Mouse (Mus musculus) spleen, adult 10 weeks (tissue): ENCODE results near the gene Adam1b. TPM values are rescaled to one million over a fixed set of nuclear protein-coding genes. Genes with fewer than 3 reads are reported as not detected.

Experiments
- polyA plus RNA-seq: library from polyadenylated mRNA; stranded (reverse); fragments of 350-450 nt; fragmentation: Illumina TruSeq; extraction: RNeasy Lipid Tissue Mini Kit (QIAGEN cat#74804); gene quantifications from one replicate; pipeline ENCODE4 v1.2.3, GENCODE M21; 2015; ENCODE audit warnings: low replicate concordance; ENCODE audit not compliant: insufficient read depth

Adam1b gene
- polyA plus RNA-seq: not detected

DNA sequence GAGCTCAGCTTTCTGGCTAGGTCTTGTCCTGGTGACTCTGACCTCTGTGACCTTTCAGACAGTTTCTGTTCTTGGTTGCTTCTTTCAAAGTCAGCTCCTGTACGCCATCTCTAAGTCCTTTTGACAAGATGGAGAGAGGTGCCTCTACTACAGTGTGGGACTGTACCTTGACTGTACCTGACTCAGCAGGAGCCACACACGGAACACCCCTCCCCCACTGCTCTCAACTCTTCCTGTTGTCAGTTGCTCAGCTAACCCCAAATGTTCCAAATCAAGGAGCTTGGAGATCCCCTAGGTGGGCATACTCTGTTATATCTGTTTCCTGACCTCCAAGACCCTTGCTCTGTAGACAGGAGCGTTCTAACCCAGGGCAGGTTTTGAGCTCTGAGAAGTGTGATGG, at the start of gene Adam1b:
Gene Adam1b, minus strand, starts transcription at position 205 of the 400 bp plus-strand sequence.

DNA sequence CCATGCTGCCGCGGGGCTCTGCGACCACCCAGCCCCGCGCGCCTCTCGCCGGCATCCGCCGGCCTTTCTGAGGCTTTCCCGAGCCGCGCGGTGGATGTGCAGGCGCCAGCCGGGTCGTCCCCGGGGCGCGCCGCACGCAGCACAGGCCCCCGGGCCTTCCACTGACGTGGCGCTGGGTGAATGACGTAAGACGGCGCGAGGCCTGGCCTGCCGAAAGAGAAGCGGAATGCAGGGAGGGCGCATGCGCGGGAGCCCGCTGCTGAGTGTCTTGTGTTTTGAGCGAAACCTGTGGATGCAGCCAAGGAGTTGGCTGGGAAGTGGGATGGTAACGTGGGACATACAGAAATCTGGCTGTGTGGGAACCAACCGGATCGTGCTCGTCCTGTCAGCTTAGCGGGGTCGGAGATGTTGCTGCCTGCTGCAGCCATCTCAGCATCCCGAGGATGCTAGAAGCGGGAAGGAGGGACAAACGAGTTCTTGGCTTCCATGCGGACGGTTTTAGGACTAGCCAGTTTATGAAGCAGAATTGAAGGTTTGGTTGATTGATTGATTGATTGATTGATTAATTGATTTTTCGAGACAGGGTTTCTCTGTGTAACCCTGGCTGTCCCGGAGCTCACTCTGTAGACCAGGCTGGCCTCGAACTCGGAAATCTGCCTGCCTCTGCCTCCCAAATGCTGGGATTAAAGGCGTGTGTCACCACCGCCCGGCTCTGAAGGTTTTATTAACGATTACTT, 42.7 kb upstream of the Adam1b start, which contains the start of gene Mapkapk5:
Gene Mapkapk5, minus strand, starts transcription at position 113 of the 737 bp plus-strand sequence.

DNA sequence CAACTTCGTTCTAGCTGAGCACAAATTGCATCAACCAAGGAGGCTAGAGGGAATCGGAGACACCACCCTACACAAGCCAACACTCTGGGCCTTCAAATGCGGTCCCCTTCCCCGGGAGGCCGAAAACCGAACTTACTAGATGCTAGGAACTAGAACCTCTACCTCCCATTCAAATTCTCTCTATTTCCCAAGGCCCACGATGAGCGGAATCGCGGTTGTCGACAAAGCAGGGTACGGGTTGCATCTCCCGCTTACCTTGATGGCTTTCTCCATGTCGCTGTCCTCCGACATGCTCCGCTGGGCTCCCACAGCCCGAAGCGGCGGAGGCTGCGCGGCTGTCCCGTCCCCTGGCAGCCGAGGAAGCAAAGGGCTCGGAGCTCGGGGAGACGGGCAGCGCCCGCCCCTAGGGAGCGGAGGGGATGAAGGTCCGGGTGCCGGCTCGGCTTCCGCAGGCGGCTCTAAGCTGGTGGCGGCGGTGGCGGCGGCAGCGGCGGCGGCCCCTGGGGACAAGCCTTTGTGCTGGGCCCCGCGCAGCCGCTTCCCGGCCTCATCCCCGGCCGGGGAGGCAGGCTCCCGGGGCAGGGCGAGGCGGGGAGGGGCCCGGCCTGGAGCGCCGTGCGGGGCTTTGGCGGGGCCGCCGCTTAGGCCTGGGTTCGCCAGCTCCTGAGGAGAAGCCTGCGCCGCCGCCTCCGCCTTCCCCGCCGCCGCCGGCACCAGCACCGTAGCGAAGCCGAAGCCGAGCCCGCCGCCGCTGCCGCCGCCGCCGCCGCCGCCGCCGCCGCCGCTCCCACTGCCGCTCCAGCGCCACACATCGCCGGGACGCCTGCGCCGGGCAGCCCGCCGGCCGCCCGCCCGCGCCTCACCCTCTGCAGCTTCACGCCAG, 41.9 kb upstream of the Adam1b start, which contains the start of the genes Adam1a and Gm42878:
Gene Adam1a, minus strand, starts transcription at position 573 of the 883 bp plus-strand sequence.
Gene Gm42878, minus strand, starts transcription at position 573 of the 883 bp plus-strand sequence.

DNA sequence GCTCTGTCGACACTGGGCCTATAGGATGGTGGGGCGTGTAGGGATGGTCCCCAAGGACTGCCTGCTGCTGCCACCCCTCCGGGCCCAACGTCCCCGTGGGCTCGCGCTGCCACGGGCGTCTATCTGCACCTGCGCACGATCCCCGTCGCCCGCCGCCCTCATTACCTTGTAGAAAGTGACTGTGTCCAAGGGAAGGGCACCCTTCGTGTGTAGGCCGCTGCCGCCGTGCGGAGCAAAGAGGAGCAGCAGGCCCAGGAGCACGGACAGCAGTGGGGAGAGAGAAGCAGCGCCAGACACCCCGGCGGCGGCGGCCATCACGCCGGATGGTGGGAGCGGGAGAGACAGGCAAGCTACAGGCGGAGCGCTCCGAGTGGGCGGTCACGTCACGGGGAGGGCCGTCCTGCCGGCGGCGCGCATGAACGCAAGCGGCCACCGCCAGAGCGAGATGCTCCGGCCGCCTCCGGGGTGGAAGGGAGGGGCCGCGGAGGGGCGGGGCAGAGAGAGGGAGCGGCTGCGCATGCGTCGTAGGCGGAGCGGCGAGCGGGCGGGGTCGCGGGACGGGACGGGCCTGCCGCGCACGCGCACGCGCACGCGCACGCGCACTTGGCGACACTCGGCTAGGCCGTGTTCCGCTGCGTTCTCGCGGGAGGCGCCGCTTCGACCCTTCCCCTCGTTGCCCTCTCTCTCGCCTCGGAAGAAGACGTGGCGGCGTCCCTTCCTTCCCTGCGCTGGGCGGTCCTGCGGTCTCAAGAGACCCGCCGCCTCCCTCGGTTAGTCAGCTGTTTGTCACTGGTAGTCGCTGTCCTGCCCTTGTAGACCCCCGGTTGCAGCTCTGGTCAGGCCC, 51.0 kb downstream of the Adam1b start, which contains the start of gene Erp29:
Gene Erp29, minus strand, starts transcription at position 481 of the 844 bp plus-strand sequence.

DNA sequence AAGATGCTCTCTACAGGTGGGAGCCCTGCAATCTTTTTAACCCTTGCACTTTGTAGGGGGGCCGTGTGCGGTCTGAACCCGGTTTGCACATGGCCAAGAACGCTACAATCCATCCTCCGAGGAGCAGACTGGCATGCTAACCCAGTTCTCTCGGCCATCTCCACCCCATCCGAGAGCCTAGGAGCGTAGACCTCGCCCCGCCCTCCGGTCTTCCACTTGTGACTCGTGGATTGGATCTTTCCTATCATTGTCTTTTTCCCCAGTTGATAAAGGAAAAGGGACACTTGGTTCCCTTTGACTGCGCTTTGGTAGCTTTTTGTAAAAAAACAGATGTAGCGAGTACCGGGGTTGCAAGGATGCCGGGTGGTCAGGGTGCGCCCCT, 51.6 kb downstream of the Adam1b start, which contains the start of gene Tmem116:
Gene Tmem116, plus strand, starts transcription at position 250 of the 382 bp plus-strand sequence.

Other genes starting within 250 kb of the Adam1b start
- 96.6 TPM for gene Trafd1, start 117.8 kb downstream of the Adam1b start, polyA plus RNA-seq
- 31.1 TPM for gene Naa25, start 105.5 kb downstream of the Adam1b start, polyA plus RNA-seq
- 0.15 TPM for gene Tmem116, start 51.5 kb downstream of the Adam1b start, polyA plus RNA-seq
- 160 TPM for gene Erp29, start 50.9 kb downstream of the Adam1b start, polyA plus RNA-seq
- gene Adam1a, start 42.0 kb upstream of the Adam1b start, polyA plus RNA-seq: 9.4 TPM
- gene Gm42878, start 42.0 kb upstream of the Adam1b start, polyA plus RNA-seq: not detected
- gene Mapkapk5, start 42.5 kb upstream of the Adam1b start, polyA plus RNA-seq: 119 TPM
- 192 TPM for gene Aldh2, start 90.4 kb upstream of the Adam1b start, polyA plus RNA-seq
- 6.9 TPM for gene Acad12, start 115.5 kb upstream of the Adam1b start, polyA plus RNA-seq
- 3.7 TPM for gene Acad10, start 157.1 kb upstream of the Adam1b start, polyA plus RNA-seq
- gene Brap, start 157.1 kb upstream of the Adam1b start, polyA plus RNA-seq: 47.5 TPM
- gene Atxn2, start 207.9 kb upstream of the Adam1b start, polyA plus RNA-seq: 57.8 TPM